In genomic region chr15:100566531-100566930, GRCm38 (mm10) we compare ENCODE assay signal across 15 mouse cellular contexts.
"Had no signal": no experiment of that assay in that cellular context is flagged by ENCODE, and none has a peak within 500 bp of the region (broad histone marks: within the 10 kb centered on the region; RNA-seq: fewer than 3 reads in every experiment).

No protein-coding gene starts in this region.

- DNase-seq: heart, postnatal 10 days; heart, postnatal 14 days; heart, postnatal 4 days; kidney, adult 11 months; kidney, adult 18-20 months; kidney, adult 2 months; kidney, adult 8-10 months; kidney, adult 9 months; kidney, postnatal 10 days; kidney, postnatal 14 days; kidney, postnatal 25 days; kidney, postnatal 36 days; kidney, postnatal 4 days; layer of hippocampus, adult 9-11 months; layer of hippocampus, postnatal 36 days had no signal
